Mouse (Mus musculus): Measurements from ENCODE around the gene Snorc.

The Snorc gene

DNA sequence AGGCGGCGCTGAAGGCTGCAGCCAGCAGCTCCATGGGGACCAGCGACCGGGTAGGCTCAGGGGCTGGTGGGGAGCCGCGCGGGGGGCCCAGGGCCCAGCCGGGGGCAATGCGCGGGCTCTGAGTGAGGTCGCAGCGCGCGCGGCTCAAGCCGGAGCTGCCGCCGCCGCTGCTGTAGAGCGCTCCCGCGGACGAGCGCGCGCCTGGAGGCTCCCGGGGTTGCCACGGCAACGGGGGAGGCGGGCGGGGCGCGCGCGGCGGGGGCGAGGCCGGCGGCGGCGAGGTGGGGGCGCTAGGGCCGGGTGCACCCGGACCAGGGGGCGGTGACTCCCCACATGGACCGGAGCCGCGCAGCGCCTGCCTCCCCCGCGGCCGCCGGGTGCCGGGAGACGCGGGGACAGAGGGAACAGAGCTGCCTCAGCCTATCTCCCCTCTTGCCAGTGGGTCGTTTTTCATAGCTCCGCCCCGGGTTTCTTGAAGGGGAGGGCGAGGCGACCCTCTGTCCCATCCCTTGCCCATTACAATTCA is 40.2 kb downstream of the Snorc start:
- peak; percentile 46 for DNase-seq (ENCODE audit: low spot score)

DNA sequence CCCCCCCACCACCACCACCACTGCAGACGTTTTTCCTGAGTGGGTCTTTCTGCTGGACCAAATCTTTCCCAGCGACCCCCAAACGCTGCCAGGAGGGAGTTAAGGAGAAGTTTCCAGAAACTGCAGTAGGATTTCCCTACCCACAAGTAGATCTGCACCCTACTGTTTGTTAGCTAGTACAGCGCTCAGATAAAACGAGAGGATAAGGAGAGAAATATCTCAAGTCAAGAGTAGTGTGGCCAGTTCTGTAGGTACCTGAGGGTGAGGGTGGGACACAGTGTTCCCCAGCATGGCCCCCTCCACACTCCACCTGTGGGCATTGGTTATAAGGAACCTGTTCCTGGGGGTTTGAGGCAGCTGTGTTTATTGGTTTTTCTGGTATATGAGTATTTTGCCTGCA is 40.8 kb downstream of the Snorc start:
- no peak for DNase-seq (ENCODE audit: low spot score)

DNA sequence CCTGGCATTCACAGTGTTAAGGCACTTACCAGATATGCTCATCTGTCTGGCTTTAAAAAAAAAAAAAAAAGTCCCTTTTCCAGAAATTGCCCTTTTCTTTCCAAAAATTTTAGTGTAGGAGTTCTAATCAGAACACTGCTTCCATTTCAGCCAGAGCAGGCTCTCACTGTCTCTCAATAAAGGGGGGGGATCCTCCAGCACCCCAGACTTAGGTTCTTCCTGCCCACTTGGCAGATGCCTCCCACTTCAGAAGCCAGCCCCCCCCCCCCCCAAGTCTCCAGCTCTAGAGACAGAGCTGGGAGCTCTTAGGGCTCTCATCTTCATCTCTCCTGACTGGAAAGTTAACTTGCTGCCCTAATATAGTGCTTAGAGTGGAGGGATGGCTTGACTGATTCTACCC is 50.4 kb downstream of the Snorc start:
- DNase-seq (ENCODE audit: low spot score) = no peak

DNA sequence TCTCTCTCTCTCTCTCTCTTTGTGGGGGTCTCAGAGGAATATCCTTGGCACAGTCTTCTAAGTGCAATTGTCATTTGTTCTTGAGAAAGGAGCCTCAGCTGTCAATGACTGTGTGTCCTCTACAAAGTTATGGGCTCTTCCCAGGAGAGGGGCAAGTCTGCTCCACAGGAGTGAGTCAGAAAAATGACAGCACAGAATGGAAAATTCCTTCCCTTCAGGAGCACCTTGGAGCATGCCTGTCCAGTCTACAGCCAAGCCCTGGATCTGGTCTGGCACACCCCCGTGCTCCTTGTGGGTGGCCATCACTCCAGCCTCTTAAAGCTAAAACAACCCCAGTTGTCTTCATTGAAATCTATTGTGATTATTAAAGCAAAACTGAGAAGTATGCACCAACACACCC is 51.5 kb downstream of the Snorc start:
- no peak for DNase-seq (ENCODE audit: low spot score)

DNA sequence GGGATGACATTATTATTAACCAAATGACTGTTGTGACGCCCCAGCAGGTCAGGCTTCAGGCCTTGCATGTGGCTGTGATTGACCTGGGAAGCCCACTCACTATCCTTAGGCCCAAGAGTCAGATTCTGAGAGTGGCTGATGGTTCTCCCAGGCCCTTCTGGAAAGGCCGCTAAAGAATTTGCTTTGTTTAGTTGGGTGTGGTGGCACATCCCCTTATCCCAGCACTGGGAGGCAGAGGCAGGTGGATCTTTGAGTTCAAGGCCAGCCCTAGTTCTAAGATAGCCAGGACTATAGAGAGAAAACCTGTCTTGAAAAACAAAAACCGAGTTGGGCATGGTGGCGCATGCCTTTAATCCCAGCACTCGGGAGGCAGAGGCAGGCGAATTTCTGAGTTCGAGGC is 55.0 kb downstream of the Snorc start:
- no peak for DNase-seq (ENCODE audit: low spot score)

Data from layer of hippocampus, adult 11-12 months (tissue).